Mouse (Mus musculus) G1E (cell line): ENCODE data around the gene Ndufv3. TPM values are rescaled to one million over a fixed set of nuclear protein-coding genes. Genes with fewer than 3 reads are reported as not detected.
A peak's percentile ranks its signal among the peaks of the same experiment; 100 is the strongest.

Experiments used
- ATAC-seq: 2 replicates; pipeline ENCODE4 v1.8.0; 2016; ENCODE audit warnings: mild to moderate bottlenecking; ENCODE audit not compliant: insufficient number of reproducible peaks, poor library complexity, low FRiP score, severe bottlenecking; ENCODE audit errors: extremely low read depth
- DNase-seq: peaks from one replicate; pipeline ENCODE4 v3.0.0; 2012; ENCODE audit warnings: low spot score
- H3K27me3 ChIP-seq: 2 replicates; pipeline ENCODE4 v1.6.1; 2012; ENCODE audit warnings: mild to moderate bottlenecking, low read length, inconsistent platforms; ENCODE audit not compliant: insufficient read depth
- H3K36me3 ChIP-seq: replicated peaks from 2 replicates; pipeline ENCODE3; 2012; ENCODE audit warnings: mild to moderate bottlenecking, inconsistent platforms
- H3K4me1 ChIP-seq: 2 replicates; pipeline ENCODE4 v1.6.1; 2012; ENCODE audit warnings: low read depth, low read length, inconsistent platforms, mixed read lengths; ENCODE audit not compliant: insufficient read depth
- H3K4me3 ChIP-seq: 2 replicates; pipeline ENCODE4 v1.5.1; 2012; ENCODE audit warnings: low read depth, mild to moderate bottlenecking, inconsistent platforms, low read length, moderate library complexity, mixed read lengths
- H3K9me3 ChIP-seq: replicated peaks from 2 replicates; pipeline ENCODE4 v1.6.1; 2012; ENCODE audit warnings: inconsistent platforms
- CTCF ChIP-seq: IDR thresholded peaks from 2 replicates; pipeline ENCODE4 v1.5.1; 2012; ENCODE audit warnings: low read depth, low read length, inconsistent platforms, mixed read lengths
- GATA1 ChIP-seq: IDR thresholded peaks from 2 replicates; pipeline ENCODE4 v1.6.1; 2012; ENCODE audit warnings: borderline replicate concordance, low read length, inconsistent platforms, mixed read lengths
- GATA2 ChIP-seq: IDR thresholded peaks from 2 replicates; pipeline ENCODE4 v1.6.1; 2012; ENCODE audit warnings: low read depth, low read length, inconsistent platforms, borderline replicate concordance
- POLR2AphosphoS5 ChIP-seq: IDR thresholded peaks from 2 replicates; pipeline ENCODE4 v1.6.1; 2012; ENCODE audit warnings: low read depth, low read length, inconsistent platforms; ENCODE audit not compliant: insufficient replicate concordance
- TAL1 ChIP-seq: conservative IDR thresholded peaks from 2 replicates; pipeline ENCODE4 v1.6.1; 2012; ENCODE audit warnings: low read depth, low read length, inconsistent platforms, mixed read lengths
- polyA plus RNA-seq: library from polyadenylated mRNA; stranded (reverse); fragments of >175 nt; gene quantifications from 2 replicates; pipeline ENCODE4 v1.2.3, GENCODE M21; 2012
- total RNA-seq, 2 experiments: library from RNA; stranded (forward) in 1 of 2; stranded (reverse) in 1 of 2; fragments of 200-1000 nt in 1 of 2; fragments of >200 nt in 1 of 2; fragmentation: Nextera tagmentation in 1 of 2; gene quantifications; 2 replicates each; pipeline ENCODE4 v1.2.3; 2014 to 2017

The Ndufv3 gene
- total and polyA plus RNA-seq, 3 experiments = 180 to 713 (median 693) TPM

DNA sequence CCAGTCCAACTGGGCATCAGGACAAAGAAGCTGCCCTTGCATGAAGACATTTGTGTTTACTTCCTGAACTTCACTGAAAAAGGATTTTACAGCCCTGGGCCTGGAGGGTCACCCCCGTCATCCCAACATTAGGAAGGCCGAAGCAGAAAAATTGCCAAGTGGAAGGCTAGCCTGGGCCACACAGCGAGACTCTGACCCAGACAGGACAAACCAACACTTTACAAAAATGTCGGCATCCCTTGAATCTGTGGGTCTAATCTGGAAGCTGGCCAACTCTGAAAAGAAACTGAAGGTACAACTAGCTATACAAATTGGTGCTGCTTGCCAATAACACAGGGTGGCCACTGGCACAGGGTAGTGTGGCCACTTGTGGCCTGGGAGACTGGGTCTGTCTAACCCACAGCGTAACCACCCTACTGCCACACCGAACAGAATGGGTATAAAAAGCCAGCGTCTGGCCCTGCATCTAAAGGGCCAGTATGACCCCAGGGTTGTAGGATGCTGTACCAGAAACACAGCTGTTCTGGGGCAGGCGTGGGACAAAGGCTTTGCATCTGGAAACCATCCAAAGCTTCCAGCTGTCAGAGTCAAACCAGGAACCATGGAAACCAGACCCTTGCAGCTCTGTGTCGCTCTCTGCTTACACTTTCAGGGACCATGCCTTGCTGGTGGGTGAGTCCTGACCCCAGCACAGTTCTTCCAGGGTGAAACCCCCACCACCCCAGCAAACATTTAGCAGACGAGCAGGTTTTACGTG lies 37.4 kb downstream of the Ndufv3 start:
- no peak for TF ChIP-seq CTCF
- no peak for TF ChIP-seq POLR2AphosphoS5
- TF ChIP-seq GATA2 = no peak
- no peak for TF ChIP-seq GATA1
- no peak for TF ChIP-seq TAL1
- DNase-seq (no peak), ATAC-seq (no peak)
- Histone ChIP-seq H3K27me3 (peaks cover 12% of the 10 kb centered on the region; the same call in 1 of the 2 replicates), H3K4me1 (peaks cover 12% of the 10 kb centered on the region), H3K4me3 (peak overlapping the region; percentile 31), H3K9me3 (no peaks in the 10 kb centered on the region), H3K36me3 (no peaks in the 10 kb centered on the region)

DNA sequence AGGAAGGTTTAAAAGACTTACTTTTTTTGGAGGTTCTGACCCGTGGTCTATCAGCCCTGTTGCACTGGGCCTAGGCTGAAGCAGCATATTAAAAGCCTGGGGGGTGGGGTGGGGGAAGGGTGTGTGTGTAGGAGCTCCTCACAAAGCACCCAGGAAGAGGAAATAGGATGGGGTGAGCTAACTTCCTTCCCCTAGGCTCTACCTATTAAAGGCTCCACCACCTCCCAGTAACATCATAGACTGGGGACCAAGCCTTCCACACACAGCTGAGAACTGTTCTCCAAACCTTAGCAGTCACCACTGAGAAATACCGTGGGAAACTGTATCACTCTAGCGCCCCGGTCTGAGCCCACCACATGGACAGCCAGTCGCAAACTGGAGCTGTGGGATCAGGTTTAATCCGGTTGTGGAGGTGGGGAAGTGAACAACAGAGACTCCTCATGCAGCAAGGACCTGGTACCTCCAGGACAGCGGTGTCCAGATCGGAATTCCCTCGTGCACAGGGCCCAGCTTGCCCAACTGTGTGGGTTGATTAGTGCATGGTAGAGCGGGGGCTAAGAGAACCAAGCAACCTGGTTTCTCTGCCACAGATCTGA lies 38.1 kb downstream of the Ndufv3 start:
- H3K4me1 ChIP-seq = peaks cover 15% of the 10 kb centered on the region
- H3K4me3 ChIP-seq = peak overlapping the region; percentile 31
- ATAC-seq = peak; percentile 28; the same call in 1 of the 2 replicates
- H3K36me3 ChIP-seq = no peaks in the 10 kb centered on the region
- TF ChIP-seq CTCF (no peak), POLR2AphosphoS5 (no peak), GATA2 (no peak), GATA1 (no peak), TAL1 (no peak)
- H3K9me3 ChIP-seq = no peaks in the 10 kb centered on the region
- peaks cover 12% of the 10 kb centered on the region; the same call in 1 of the 2 replicates for H3K27me3 ChIP-seq
- DNase-seq = peak; percentile 38

DNA sequence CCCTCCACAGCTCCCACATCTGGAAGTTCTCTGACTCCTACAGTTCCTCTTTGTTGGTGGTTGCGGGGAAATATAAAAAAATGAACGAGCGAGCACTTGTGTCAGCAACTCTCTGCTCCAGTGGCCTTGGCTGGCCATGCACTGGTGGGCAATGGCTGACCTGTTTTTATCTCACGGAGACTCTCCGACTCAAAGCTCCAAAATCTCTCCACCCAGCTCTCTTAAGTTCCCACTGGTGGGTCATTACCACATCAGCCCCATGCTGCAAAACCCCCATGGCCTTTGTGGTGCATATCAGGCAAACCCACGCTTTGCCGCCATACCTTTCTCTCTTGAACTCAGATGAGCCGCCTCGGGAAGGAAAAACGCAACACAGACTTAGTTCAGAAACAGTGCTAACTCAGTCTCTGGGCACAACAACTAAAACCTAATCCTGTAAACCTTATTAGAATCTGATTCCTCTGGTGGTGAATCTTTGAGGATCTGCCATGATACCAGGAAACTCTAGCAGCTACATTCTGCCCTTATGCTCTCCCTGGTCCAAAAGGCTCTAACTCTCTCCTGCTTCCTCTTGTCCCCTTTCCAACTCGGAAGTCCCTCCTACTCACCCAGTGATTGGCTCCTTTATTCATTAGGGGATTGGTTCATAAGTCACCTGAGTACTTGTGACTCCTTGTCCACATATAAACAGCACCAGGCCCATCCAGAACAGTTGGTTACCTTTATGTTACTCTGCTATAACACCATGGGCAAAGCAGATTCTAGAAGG lies 39.3 kb downstream of the Ndufv3 start:
- ATAC-seq = no peak
- H3K36me3 ChIP-seq = no peaks in the 10 kb centered on the region
- TF ChIP-seq GATA1 = no peak
- TF ChIP-seq POLR2AphosphoS5 = no peak
- no peak for TF ChIP-seq GATA2
- no peak for TF ChIP-seq TAL1
- no peak for TF ChIP-seq CTCF
- H3K4me3 ChIP-seq = no peak overlapping the region
- peaks cover 12% of the 10 kb centered on the region; the same call in 1 of the 2 replicates for H3K27me3 ChIP-seq
- no peaks in the 10 kb centered on the region for H3K9me3 ChIP-seq
- DNase-seq = no peak
- peaks cover 22% of the 10 kb centered on the region for H3K4me1 ChIP-seq

DNA sequence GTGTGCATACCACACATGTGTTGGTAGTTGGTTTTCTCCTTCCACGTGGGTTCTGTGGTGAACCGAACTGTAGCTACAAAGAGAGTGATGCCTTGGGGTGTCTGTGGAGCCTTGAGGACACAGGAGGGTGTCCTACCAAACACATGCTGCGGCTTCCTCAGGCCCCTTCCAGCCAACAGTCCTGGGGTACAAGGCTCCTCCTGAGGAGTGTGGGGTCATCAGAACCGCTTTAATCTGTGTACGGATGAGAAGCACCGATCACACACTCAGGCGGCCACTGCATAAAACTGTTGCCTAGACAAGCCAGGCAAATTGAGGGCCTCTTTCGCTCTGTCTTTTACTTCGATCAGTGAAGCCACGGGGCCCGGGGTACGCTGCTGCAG lies 43.7 kb downstream of the Ndufv3 start:
- peaks cover 36% of the 10 kb centered on the region for H3K4me1 ChIP-seq
- ATAC-seq (no peak), DNase-seq (peak; percentile 16)
- H3K27me3 ChIP-seq = no peaks in the 10 kb centered on the region
- TF ChIP-seq CTCF (no peak), TAL1 (no peak), POLR2AphosphoS5 (no peak), GATA1 (no peak), GATA2 (no peak)
- peaks cover 18% of the 10 kb centered on the region for H3K36me3 ChIP-seq
- H3K4me3 ChIP-seq = peak overlapping the region; percentile 71
- no peaks in the 10 kb centered on the region for H3K9me3 ChIP-seq

DNA sequence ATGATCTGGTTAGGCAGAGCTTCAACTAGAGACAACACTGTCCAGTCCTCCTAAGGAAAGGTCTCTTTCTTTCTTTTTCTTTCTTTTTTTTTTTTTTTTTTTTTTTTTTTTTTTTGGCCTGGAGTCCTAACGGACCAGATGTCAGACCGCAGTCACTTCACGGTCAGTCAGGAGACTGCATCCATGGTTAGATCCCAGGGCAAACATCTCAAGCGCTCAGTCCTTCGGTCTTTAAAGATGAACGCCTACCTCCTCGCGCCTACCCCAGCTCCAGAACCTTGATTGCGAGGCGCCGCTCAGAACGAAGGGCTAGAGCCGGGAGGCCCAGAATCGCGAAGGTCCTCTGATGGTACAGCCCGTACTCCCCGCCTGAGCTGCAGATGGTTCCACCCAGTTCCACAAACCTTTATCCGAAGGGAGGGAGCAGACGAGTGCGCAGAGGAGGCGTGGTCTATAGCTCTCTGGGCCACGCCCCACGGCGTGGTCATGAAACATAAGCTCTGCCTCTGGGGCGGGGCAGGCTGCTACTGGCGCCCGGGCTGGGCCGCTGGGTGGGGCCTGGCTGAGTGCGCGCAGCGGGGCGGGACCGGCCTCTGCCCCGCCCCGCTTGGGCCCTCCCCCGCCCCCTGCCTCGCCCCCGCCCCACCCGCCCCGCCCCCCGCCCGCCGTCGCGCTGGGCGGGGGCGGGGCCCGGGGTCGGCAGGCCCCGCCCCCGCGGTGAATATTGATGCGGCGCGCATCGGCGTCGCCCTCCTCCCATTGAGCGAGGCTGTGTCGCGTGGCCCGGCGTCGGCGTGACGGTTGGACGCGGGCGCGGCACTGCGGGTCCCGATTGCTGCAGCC lies 44.3 kb downstream of the Ndufv3 start, which contains the start of gene Pknox1:
Gene Pknox1, plus strand, starts transcription at position 720 of the 843 bp plus-strand sequence.
- peak; percentile 88 for ATAC-seq
- peak; percentile 88 for DNase-seq
- Histone ChIP-seq H3K4me3 (peak within 1 kb of the TSS; percentile 89), H3K9me3 (no peaks in the 10 kb centered on the region), H3K27me3 (no peaks in the 10 kb centered on the region), H3K4me1 (peaks cover 36% of the 10 kb centered on the region), H3K36me3 (peaks cover 23% of the 10 kb centered on the region)
- TF ChIP-seq GATA2 (no peak), GATA1 (no peak), CTCF (no peak), TAL1 (no peak), POLR2AphosphoS5 (no peak)
